Mouse (Mus musculus) limb, embryonic 14.5 days (tissue): Measurements from ENCODE around the gene Cfap97d1. TPM values are rescaled to one million over a fixed set of nuclear protein-coding genes. Genes with fewer than 3 reads are reported as not detected.

Source experiments
- ATAC-seq: fragments of 200-750 bp; cut with Nextera tagmentation; 2 replicates; pipeline ENCODE4 v1.8.0; 2017; ENCODE audit warnings: low read depth, moderate number of reproducible peaks, moderate TSS enrichment; ENCODE audit not compliant: low FRiP score
- DNase-seq: peaks from one replicate; pipeline ENCODE4 v3.0.0-alpha.2; 2015; ENCODE audit warnings: low spot score
- H3K27ac ChIP-seq: fragments of 300-500 bp; sonication (generic); replicated peaks from 2 replicates; pipeline ENCODE4 v1.5.1; 2014; ENCODE audit warnings: low read depth, mild to moderate bottlenecking, low read length, moderate library complexity, mixed read lengths
- H3K27me3 ChIP-seq: fragments of 300-500 bp; sonication (generic); 2 replicates; pipeline ENCODE4 v1.6.1; 2014; ENCODE audit warnings: low read length, mixed read lengths; ENCODE audit not compliant: control insufficient read depth, insufficient read depth
- H3K36me3 ChIP-seq: fragments of 300-500 bp; sonication (generic); 2 replicates; pipeline ENCODE4 v1.6.1; 2014; ENCODE audit warnings: mild to moderate bottlenecking, low read length, moderate library complexity, mixed read lengths; ENCODE audit not compliant: control insufficient read depth, insufficient read depth
- H3K4me1 ChIP-seq: fragments of 300-500 bp; sonication (generic); 2 replicates; pipeline ENCODE4 v1.6.1; 2014; ENCODE audit warnings: antibody characterized with exemption, low read length, mixed read lengths; ENCODE audit not compliant: control insufficient read depth, insufficient read depth
- H3K4me2 ChIP-seq: fragments of 300-500 bp; sonication (generic); replicated peaks from 2 replicates; pipeline ENCODE4 v1.6.1; 2014; ENCODE audit warnings: low read depth, mild to moderate bottlenecking, low read length, moderate library complexity; ENCODE audit not compliant: severe bottlenecking
- H3K4me3 ChIP-seq: fragments of 300-500 bp; sonication (generic); replicated peaks from 2 replicates; pipeline ENCODE4 v1.5.1; 2014; ENCODE audit warnings: low read length
- H3K9ac ChIP-seq: fragments of 300-500 bp; sonication (generic); 2 replicates; pipeline ENCODE4 v1.6.1; 2014; ENCODE audit warnings: mild to moderate bottlenecking, low read depth, low read length, moderate library complexity; ENCODE audit not compliant: severe bottlenecking
- H3K9me3 ChIP-seq: fragments of 300-500 bp; sonication (generic); 2 replicates; pipeline ENCODE4 v1.6.1; 2016; ENCODE audit warnings: low read length; ENCODE audit not compliant: control insufficient read depth
- POLR2A ChIP-seq: fragments of 200-500 bp; IDR thresholded peaks from 2 replicates; pipeline ENCODE4 v1.8.0; 2012; ENCODE audit warnings: inconsistent platforms, mild to moderate bottlenecking, moderate library complexity, borderline replicate concordance; ENCODE audit not compliant: insufficient read depth, insufficient read length; ENCODE audit errors: extremely low read depth
- WGBS: fragments of 180-500 bp; shearing (Covaris S2); extraction: QIAGEN DNeasy Blood & Tissue Kit; methylation state at CpG from one replicate; pipeline ENCODE4 v1.1.7; 2014; 5-methylcytosine and 5-hydroxymethylcytosine counted together
- polyA plus RNA-seq, 2 experiments: library from polyadenylated mRNA; depleted of rRNA in 1 of 2; stranded (reverse) in 1 of 2; unstranded in 1 of 2; fragments of >200 nt; fragmentation: Nextera tagmentation in 1 of 2; extraction: Ambion mirVana in 1 of 2; gene quantifications; 2 replicates each; pipeline versions ENCODE4 v1.2.1 to v1.2.3; 2012 to 2014

Cfap97d1 gene
- polyA plus RNA-seq, 2 experiments = not detected

GRCm38 (mm10) chr11:102016136-102016535 is 32.1 kb downstream of the Cfap97d1 start:
- Histone ChIP-seq H3K9ac (no peak overlapping the region), H3K4me1 (no peaks in the 10 kb centered on the region), H3K27me3 (no peaks in the 10 kb centered on the region), H3K27ac (no peak overlapping the region), H3K36me3 (peaks cover 11% of the 10 kb centered on the region), H3K9me3 (no peaks in the 10 kb centered on the region), H3K4me2 (no peak overlapping the region), H3K4me3 (no peak overlapping the region)
- 75% methylated on average over 1 of the region's 1 CpGs for WGBS
- TF ChIP-seq POLR2A = no peak
- no peak for DNase-seq
- no peak for ATAC-seq

DNA sequence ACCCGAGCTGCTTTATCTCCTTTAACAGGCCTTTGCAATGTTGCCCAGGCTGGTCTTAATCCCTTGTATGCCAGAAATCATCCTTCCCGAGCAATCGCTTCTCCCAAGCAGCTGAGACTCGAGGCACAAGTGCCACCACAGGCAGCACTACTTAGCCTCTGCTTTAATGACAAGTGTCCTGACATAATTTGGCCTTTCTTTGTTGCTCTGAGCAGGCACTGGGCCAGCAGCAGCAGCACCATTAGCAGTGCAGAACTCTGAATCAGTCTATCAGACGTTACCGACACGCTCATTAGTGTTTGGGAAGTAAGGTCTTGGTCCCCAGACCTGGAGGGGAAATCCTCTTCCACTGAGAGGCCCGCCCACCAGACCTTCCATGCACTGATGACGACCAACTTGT is 35.7 kb downstream of the Cfap97d1 start:
- H3K4me1 ChIP-seq = no peaks in the 10 kb centered on the region
- no peak overlapping the region for H3K9ac ChIP-seq
- DNase-seq (no peak), ATAC-seq (no peak)
- H3K4me2 ChIP-seq = no peak overlapping the region
- no peak overlapping the region for H3K27ac ChIP-seq
- no peak for TF ChIP-seq POLR2A
- WGBS = 81% methylated on average over 9 of the region's 9 CpGs
- no peaks in the 10 kb centered on the region for H3K9me3 ChIP-seq
- no peak overlapping the region for H3K4me3 ChIP-seq
- H3K27me3 ChIP-seq = no peaks in the 10 kb centered on the region
- H3K36me3 ChIP-seq = peaks cover 9% of the 10 kb centered on the region; the same call in 1 of the 2 replicates

DNA sequence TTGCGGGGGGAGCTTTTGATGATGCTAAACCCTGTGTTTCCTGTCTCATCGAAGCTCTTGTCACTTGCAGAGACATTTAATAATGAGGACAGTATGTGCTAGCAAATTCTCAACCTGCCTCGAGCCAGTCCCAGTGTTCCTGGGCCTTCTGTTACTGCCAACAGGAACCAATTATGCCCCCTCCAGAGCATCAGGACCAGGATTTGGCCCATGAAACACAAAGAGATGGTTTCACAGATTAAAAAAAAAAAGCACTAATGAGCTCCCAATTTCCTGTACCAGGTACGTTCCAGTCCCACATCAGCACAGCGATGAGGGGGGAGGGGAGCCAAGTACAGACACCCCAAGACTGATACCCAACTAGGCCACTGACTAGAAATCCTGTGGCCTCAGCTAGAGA is 37.1 kb downstream of the Cfap97d1 start:
- Histone ChIP-seq H3K27ac (no peak overlapping the region), H3K4me2 (no peak overlapping the region), H3K27me3 (no peaks in the 10 kb centered on the region), H3K4me3 (no peak overlapping the region), H3K36me3 (peaks cover 9% of the 10 kb centered on the region; the same call in 1 of the 2 replicates), H3K9ac (no peak overlapping the region), H3K4me1 (peaks cover 6% of the 10 kb centered on the region; the same call in 1 of the 2 replicates), H3K9me3 (no peaks in the 10 kb centered on the region)
- no peak for TF ChIP-seq POLR2A
- DNase-seq (no peak), ATAC-seq (no peak)
- WGBS = 54% methylated on average over 5 of the region's 5 CpGs

DNA sequence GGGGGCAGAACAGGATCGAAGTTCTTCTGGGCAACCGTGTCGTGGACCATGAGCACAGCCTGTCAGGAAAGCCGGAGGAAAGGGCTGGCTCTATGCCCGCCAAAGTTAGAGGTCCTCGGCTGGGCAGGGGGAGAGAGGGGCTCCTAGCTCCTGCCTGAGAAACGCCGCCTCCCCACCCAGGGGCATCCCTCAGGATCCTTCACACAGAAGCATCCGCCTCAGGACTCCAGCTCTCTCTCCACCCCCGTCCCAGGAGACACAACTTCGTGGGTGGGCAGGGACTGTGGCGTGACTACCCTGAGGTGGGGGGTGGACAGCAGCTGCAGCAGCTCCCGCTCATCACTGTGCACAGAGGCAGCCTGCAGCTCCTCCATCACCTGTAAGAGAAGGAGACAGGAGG is 39.3 kb downstream of the Cfap97d1 start:
- WGBS = 81% methylated on average over 13 of the region's 13 CpGs
- peaks cover 4% of the 10 kb centered on the region; the same call in 1 of the 2 replicates for H3K36me3 ChIP-seq
- no peak overlapping the region for H3K4me2 ChIP-seq
- ATAC-seq (no peak), DNase-seq (no peak)
- no peaks in the 10 kb centered on the region for H3K27me3 ChIP-seq
- H3K4me3 ChIP-seq = no peak overlapping the region
- no peak overlapping the region for H3K27ac ChIP-seq
- no peak overlapping the region for H3K9ac ChIP-seq
- H3K9me3 ChIP-seq = no peaks in the 10 kb centered on the region
- no peak for TF ChIP-seq POLR2A
- H3K4me1 ChIP-seq = peaks cover 10% of the 10 kb centered on the region

DNA sequence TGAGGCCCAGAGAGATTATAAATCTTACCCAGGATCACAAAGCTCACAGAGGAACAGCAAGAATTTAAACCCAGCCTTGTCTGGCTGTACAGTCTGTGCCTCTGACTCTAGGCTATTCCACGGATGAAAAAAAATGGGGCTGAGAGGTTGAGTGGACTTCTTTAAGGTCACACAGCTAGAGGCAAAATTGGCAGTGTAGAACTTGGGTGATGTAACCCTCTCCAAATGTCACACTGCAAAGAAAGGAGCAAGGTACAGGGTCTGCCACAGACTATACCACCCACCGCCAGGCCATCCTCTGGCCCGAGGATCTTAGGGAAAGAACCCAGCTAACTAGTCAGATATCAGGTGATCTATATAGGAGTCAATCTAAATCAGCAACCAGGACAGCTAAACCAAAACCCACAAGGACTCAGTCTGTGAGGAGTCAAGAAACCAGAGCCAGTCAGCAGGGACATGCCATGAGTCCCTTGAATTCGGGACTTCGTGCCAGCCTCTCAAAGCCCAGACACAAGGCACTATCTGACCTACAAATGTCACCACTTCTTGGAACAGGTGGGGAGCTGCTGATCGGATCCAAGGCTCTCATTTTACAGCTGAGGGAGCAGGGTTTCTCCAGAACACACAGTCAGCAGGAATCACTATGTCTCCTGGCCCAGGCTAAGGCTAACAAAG is 40.1 kb downstream of the Cfap97d1 start:
- peaks cover 10% of the 10 kb centered on the region for H3K4me1 ChIP-seq
- H3K36me3 ChIP-seq = peaks cover 4% of the 10 kb centered on the region; the same call in 1 of the 2 replicates
- WGBS = 87% methylated on average over 6 of the region's 6 CpGs

More for the DNA sequence above, 40.1 kb downstream of the Cfap97d1 start:
- Histone ChIP-seq H3K9ac (no peak overlapping the region), H3K27me3 (no peaks in the 10 kb centered on the region), H3K4me3 (no peak overlapping the region), H3K4me2 (no peak overlapping the region), H3K27ac (no peak overlapping the region), H3K9me3 (no peaks in the 10 kb centered on the region)
- no peak for TF ChIP-seq POLR2A
- no peak for DNase-seq
- no peak for ATAC-seq
